Mouse (Mus musculus): ENCODE measurements around the gene Dbh.

Dbh gene

GRCm38 (mm10) chr2:27162656-27163055 is 2.4 kb upstream of the Dbh start:
- DNase-seq (ENCODE audit: low spot score in 2 of 2), result no peak

GRCm38 (mm10) chr2:27163851-27164250 is 1.2 kb upstream of the Dbh start:
- no peak for DNase-seq (ENCODE audit: low spot score in 2 of 2)

DNA sequence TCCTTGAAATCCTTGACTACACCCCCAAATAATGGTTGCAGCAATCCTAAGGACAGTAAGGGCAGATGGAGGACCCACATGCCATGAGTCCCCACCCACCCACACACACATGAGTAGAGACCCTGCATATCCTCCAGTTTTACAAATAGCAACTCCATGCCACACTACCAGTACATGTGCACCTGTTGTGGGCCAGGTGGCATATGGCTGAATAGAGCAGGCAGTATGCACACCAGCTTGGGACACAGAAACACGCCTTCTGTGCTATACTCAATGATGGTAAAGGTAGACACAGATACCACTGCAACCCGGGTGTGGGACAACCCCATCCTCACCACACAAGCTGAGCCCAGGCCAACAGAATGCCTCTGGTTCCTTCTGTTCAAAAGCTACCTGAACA is 1.0 kb downstream of the Dbh start:
- no peak for DNase-seq (ENCODE audit: low spot score in 2 of 2)

DNA sequence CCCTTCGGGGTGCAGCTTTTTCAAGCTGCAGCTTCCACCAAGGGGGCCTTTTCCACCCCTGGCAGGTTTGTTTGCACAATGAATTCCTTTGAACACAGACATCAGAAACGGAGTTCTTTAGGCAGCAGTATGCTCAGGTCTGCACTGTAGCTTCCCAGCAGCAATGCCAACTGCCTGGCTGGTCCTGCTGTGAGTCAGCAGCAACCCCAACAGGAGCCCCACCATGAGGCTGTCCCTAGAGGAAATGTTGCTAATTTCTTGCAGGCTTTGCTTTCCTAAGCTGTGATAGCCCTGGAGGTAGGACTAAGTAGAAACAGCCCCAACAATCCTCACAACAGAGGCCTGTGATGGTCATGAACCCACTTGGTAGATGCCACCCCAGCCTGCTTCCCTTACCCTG is 2.0 kb downstream of the Dbh start:
- DNase-seq (ENCODE audit: low spot score in 2 of 2), result no peak

- DNase-seq (ENCODE audit: low spot score in 2 of 2), result no peak
Measured at GRCm38 (mm10) chr2:27174242-27174641, 9.2 kb downstream of the Dbh start.

- DNase-seq (ENCODE audit: low spot score in 2 of 2), result no peak
Measured at GRCm38 (mm10) chr2:27175696-27176267, 10.7 kb downstream of the Dbh start.

- no peak for DNase-seq (ENCODE audit: low spot score in 2 of 2)
Measured at GRCm38 (mm10) chr2:27179101-27179500, 14.1 kb downstream of the Dbh start.

DNA sequence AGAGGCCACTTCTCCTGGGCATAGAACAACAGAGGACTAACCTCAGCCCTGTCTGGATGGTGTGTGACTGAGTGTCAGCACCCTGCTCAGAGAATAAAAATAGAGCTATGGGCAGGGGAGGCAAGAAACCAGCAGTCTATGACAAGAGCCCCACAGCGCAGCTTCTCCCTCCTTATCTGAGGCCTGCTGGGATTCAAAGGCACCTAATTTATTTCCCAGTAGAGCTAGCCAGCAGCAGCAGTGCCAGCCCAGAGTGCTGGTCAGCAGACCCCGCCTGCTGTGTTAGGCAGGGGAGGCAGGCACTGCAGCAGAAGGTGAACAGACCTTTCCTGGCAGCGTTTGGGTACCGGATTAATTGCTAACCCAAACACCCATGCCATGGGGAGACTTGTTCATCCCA is 16.9 kb downstream of the Dbh start:
- no peak for DNase-seq (ENCODE audit: low spot score in 2 of 2)

- no peak for DNase-seq (ENCODE audit: low spot score in 2 of 2)
Measured at GRCm38 (mm10) chr2:27183734-27184133, 18.7 kb downstream of the Dbh start.

DNA sequence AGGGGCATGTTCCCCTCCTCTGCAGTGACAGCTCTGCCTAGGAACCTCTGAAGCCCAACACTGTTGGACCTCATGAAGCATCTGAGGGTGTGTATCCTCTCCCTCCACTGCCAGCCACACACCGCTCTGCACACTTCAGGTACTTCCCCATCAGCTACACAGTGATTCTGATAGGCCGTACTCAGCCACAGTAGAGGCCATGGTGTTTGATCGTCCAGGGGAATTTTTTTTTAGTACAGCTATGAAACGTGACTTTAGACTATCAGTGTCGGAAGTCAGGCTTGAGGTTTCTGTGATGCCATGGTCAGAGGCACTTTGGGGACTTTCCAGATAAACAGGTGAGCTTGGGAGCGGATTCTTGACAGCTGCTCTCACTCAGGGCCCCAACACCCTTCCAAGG is 22.5 kb downstream of the Dbh start:
- DNase-seq (ENCODE audit: low spot score in 2 of 2), result no peak

DNA sequence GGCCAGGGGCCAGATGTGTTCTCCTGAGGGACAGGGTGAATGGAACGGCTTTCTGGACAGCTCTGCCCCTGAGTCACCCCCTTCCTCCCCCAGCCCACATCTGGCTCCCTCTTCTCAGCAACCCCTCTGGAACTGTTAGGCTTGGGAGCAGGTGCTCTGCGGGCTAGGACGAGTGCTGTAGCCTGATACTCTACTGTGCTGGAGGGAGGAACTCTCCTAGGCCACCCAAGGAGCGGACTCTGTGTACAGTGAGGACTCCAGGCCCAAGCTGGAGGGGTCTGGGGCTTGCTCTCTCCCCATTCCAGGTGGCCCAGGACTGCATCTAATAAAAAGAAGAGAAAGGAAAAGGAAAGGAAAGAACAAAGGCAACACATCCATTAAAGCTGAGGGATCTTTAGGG is 25.0 kb downstream of the Dbh start:
- DNase-seq (ENCODE audit: low spot score in 2 of 2), result no peak

GRCm38 (mm10) chr2:27198551-27199246 is 33.7 kb downstream of the Dbh start:
- DNase-seq (ENCODE audit: low spot score in 2 of 2), result no peak

DNA sequence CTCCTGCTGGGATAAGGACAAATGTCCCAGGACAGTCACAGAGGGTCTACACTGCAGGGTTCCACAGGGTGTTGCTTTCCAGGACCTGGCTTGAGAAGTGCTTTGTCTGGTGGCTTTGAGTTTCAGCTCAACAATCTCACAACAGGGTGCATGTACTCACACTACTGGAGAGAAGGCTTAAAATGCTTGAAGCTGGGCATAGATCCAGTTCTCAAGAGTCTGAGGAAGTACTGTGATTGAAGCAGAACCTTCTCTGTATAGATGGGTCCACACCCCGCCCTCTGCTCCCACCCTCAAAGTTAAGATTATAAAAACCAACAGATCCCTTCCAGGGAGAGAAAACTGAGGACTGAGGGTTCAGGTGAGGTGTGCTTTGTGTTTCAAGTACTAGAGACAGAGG is 35.6 kb downstream of the Dbh start:
- DNase-seq (ENCODE audit: low spot score in 2 of 2), result no peak

DNA sequence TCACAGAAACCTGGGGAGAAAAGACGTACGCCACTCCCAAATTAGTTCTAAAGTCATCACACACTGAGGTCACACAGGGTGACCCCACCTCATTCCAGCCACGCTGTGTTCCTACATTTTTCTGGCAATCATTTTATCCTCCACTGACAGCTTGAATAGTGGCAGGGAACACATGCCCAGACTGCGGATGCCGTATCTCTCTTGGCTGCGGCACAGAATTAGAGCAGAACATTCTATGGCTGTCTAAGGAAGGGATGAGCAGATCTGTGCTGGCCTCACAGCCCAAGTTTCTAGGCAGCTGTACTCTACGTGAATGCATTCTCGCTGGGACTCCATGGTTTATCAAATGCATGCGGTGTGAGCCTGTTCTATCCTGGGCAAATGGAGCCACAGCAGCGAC is 40.6 kb downstream of the Dbh start:
- no peak for DNase-seq (ENCODE audit: low spot score in 2 of 2)

- DNase-seq (ENCODE audit: low spot score in 2 of 2), result no peak
Measured at GRCm38 (mm10) chr2:27206128-27206797, 41.2 kb downstream of the Dbh start.

GRCm38 (mm10) chr2:27207126-27207525 is 42.1 kb downstream of the Dbh start:
- DNase-seq (ENCODE audit: low spot score in 2 of 2), result no peak

DNA sequence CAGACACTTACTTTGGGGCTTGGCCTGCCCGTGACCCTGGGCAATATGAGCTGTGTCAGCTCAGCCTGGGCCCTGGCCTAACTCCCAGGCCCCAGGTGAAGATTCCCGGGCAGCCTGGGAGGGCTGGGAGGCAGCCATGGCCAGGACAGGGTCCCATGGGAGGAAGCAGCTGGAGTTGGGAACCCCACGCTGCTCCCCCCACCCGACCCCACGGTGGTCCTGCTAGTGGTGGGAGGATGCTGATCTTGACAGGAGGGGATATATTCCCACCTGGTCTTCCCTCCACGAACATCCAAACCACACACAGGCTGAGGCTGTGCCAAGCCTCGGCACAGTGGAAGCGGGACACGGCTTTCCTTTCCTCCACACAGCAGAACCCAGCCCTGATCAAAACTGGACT is 44.3 kb downstream of the Dbh start:
- DNase-seq (ENCODE audit: low spot score in 2 of 2), result no peak

- DNase-seq (ENCODE audit: low spot score in 2 of 2), result no peak
Measured at GRCm38 (mm10) chr2:27209816-27210215, 44.8 kb downstream of the Dbh start.

- peak in 1 of 2 experiments; percentile 59 for DNase-seq (ENCODE audit: low spot score in 2 of 2)
Measured at GRCm38 (mm10) chr2:27210255-27210654, 45.2 kb downstream of the Dbh start.

DNA sequence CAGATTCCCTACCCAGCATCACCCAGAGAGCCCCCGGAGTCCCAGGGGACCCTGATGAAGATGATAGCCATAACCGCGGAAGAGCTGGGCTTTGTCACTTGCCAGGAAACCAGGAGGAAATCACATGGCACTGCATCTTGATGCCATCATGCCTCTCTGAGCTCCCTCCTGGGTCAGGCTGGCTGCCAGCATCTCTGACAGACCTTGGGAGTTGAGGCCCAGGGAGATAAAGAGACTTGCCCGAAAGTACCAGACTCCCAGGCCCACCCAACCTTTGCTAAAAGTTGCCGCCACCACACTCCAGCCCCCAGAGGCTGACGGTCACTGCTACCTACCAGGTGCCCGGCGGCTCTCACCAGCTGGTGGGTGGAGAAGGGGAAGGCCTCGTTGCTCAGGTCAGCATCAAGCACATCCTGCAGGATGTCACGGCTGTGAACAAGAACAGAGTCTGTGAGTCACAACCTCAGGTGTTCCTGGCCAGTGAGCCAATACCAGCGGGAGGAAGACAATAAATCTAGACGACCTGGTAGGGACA is 45.7 kb downstream of the Dbh start:
- DNase-seq (ENCODE audit: low spot score in 2 of 2), result no peak

- DNase-seq (ENCODE audit: low spot score in 2 of 2), result no peak
Measured at GRCm38 (mm10) chr2:27211966-27212893, 47.2 kb downstream of the Dbh start.

DNA sequence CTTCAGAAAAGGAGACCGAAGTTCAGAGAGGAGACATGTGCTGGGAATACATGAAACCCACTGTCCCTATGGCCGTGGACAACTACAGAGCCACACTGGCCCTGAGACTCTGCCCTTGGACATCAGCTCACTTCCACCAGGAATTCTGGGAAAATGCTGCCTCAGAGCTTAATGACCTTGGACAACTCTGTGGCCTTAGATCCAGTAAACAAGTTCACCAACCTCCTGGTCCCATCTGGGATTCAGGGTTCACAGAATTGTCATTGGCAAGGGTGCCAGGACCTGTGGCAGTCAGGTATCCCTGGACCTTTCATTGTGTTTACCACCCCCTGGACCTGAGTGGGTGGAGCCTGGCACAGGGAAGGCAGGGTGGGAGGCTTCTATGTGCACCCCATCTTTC is 50.5 kb downstream of the Dbh start:
- DNase-seq (ENCODE audit: low spot score in 2 of 2), result no peak

Data from cerebellum, postnatal 4 days (tissue).